Mouse (Mus musculus): ENCODE measurements around the gene Myo1b.

DNA sequence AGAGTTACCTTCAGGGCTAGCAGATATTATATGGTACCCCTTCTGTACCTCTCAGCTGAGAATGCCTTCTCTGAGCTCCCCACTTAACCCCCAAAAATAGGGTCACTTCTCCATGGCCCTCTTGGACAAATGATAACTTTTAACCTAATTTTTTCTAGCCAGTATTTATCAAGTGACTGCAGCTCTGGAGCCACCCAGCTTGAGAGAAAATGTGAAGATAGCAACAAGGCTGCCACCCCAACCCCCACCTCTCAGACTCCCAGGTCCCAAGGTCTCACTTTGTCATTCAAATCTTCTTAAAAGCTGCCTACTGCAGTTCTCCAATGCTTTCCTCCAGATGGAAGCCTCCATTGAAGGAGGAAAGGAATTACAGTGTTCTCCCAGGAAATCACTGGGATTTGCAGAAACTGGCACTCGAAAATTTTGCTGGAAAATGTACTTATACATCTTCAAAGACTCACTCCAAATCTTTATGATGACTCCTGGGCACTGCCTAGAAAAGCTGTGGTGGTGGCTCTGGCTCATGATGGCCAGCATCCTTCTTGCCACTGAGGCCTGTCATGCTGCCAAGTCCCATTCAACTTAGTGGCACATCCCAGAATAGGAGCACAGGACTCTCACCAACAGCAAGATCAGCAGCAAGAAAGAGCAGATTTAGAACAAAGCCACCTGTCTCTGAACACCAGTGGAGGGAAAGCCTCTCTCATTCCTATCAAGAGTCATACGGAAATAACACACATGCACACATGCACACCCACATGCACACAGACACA is 70.4 kb downstream of the Myo1b start:
- no peak for TF ChIP-seq POLR2A (IDR thresholded peaks at IDR 0.05; ENCODE audit: insufficient read length, low read depth)
- no peak for TF ChIP-seq E2F4 (IDR thresholded peaks at IDR 0.05; ENCODE audit: insufficient read depth)
- TF ChIP-seq USF1 (IDR thresholded peaks at IDR 0.05; ENCODE audit: low read depth): no peak
- no peak for TF ChIP-seq TCF12 (IDR thresholded peaks at IDR 0.05; ENCODE audit: insufficient read depth, poor library complexity, severe bottlenecking)
- TF ChIP-seq MAX (IDR thresholded peaks at IDR 0.05; ENCODE audit: low read depth): no peak
- TF ChIP-seq MYOG (IDR thresholded peaks at IDR 0.05; ENCODE audit: control insufficient read depth in 1 of 3, insufficient read depth in 1 of 3, insufficient read length in 2 of 3, low read depth in 2 of 3): no peak
- TF ChIP-seq REST (IDR thresholded peaks at IDR 0.05; ENCODE audit: insufficient read depth, insufficient read length): no peak

Data from myocyte (in vitro differentiated cells).